Mouse (Mus musculus) testis, adult 2 months (tissue): ENCODE results near the gene Ttpal.

ENCODE experiments used
- CTCF ChIP-seq: fragments of 200-500 bp; IDR thresholded peaks from 2 replicates; pipeline ENCODE4 v1.5.1; 2012; ENCODE audit warnings: low read depth, mild to moderate bottlenecking, inconsistent platforms, low read length, moderate library complexity; ENCODE audit not compliant: control insufficient read depth, insufficient read depth, insufficient replicate concordance
- POLR2A ChIP-seq: fragments of 200-500 bp; IDR thresholded peaks from 2 replicates; pipeline ENCODE4 v1.6.1; 2012; ENCODE audit warnings: low read depth, mild to moderate bottlenecking, inconsistent platforms, low read length, moderate library complexity; ENCODE audit not compliant: control insufficient read depth

GRCm38 (mm10) chr2:163644047-163644446 is 41.9 kb downstream of the Ttpal start:
- no peak for TF ChIP-seq CTCF
- TF ChIP-seq POLR2A, result no peak
